ENCODE assay signal across 8 mouse cellular contexts in the genomic region with DNA sequence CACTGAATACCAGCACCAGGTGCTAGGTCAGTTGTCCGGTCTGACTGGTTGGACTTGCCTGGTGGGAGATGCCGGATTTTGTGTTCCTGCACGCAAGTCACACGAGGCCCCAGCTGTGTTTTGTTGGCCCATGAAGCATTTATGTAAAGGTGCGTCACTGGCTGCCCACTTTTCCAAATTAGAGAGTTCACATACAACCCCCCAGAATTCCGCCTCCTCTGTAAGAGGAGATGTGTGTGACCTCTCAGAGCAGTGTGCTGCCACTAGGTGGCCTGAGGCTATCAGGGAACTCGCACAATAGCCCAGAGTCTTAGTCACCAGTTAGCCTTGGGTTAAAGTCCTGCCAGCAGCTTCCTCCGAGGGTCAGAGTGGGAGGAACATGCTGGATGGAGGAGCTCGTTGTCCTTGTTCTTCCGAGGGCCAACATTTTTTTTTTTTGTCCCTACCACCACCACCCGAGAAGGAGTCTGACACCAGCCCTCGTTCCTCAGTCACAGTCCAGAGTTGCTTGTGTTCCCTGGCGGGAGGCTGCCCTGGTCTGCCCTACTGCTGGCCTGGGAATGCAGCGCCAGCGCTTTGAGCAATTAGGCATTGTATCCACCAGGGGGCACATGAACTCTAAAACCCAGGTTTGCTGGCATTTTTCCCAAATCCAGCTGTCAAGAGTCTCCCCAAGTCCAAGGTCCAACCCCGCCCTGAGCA. TPM values are rescaled to one million over a fixed set of nuclear protein-coding genes. Genes with fewer than 3 reads are reported as not detected.
DNase-seq lines count a peak whose midpoint lies in the region; ATAC-seq lines count a peak whose summit lies in the region.

No protein-coding gene starts in this region.

- H3K4me1 ChIP-seq in midbrain, embryonic 10.5 days, result peaks cover 32% of the 10 kb centered on the region
- H3K4me1 ChIP-seq in midbrain, embryonic 15.5 days, result no peaks in the 10 kb centered on the region; the same call in 1 of the 2 replicates
- H3K4me1 ChIP-seq in hindbrain, embryonic 12.5 days, result peaks cover 20% of the 10 kb centered on the region

- WGBS in midbrain, embryonic 10.5 days, result 14% methylated on average over 16 of the region's 16 CpGs
- 14% methylated on average over 16 of the region's 16 CpGs for WGBS in midbrain, embryonic 15.5 days
- 12% methylated on average over 16 of the region's 16 CpGs for WGBS in hindbrain, embryonic 12.5 days

- no peak overlapping the region for H3K4me2 ChIP-seq in midbrain, embryonic 15.5 days
- no peak overlapping the region for H3K4me2 ChIP-seq in hindbrain, embryonic 12.5 days (replicated peaks)

- peak overlapping the region; percentile 55 for H3K27ac ChIP-seq in midbrain, embryonic 10.5 days (replicated peaks)
- H3K27ac ChIP-seq in midbrain, embryonic 15.5 days, result no peak overlapping the region
- no peak overlapping the region; the same call in 1 of the 2 replicates for H3K27ac ChIP-seq in hindbrain, embryonic 12.5 days

- H3K36me3 ChIP-seq in midbrain, embryonic 10.5 days, result no peaks in the 10 kb centered on the region
- H3K36me3 ChIP-seq in midbrain, embryonic 15.5 days (replicated peaks), result no peaks in the 10 kb centered on the region
- H3K36me3 ChIP-seq in hindbrain, embryonic 12.5 days, result no peaks in the 10 kb centered on the region

- H3K27me3 ChIP-seq in midbrain, embryonic 10.5 days (ENCODE audit: low read depth, poor library complexity, severe bottlenecking), result peaks cover 43% of the 10 kb centered on the region
- 0 out of 2 replicates have a peak, but pooled peaks cover under 1% of the 10 kb centered on the region for H3K27me3 ChIP-seq in midbrain, embryonic 15.5 days (replicated peaks)
- peaks cover 19% of the 10 kb centered on the region for H3K27me3 ChIP-seq in hindbrain, embryonic 12.5 days

- no peak for ATAC-seq in midbrain, embryonic 15.5 days (replicated peaks)
- ATAC-seq in hindbrain, embryonic 12.5 days (ENCODE audit: low FRiP score), result peak; percentile 51; the same call in 1 of the 2 replicates
- ATAC-seq in megakaryocyte, adult 5-6 weeks (ENCODE audit: poor library complexity, severe bottlenecking), result peak; percentile 20

- H3K9me3 ChIP-seq in midbrain, embryonic 10.5 days (replicated peaks), result no peaks in the 10 kb centered on the region
- H3K9me3 ChIP-seq in midbrain, embryonic 15.5 days, result no peaks in the 10 kb centered on the region
- H3K9me3 ChIP-seq in hindbrain, embryonic 12.5 days (replicated peaks), result no peaks in the 10 kb centered on the region

- intact Hi-C loops in left cerebral cortex, postnatal 14 days (cut with DNase I), result loop anchor here (10.0 kb wide), 2 partner anchors 84 to 334 kb away; partner anchors contain the start of gene Tldc1

- H3K4me3 ChIP-seq in midbrain, embryonic 10.5 days, result peak overlapping the region; percentile 36
- H3K4me3 ChIP-seq in midbrain, embryonic 15.5 days, result no peak overlapping the region
- no peak overlapping the region for H3K4me3 ChIP-seq in hindbrain, embryonic 12.5 days

- no peak overlapping the region for H3K9ac ChIP-seq in midbrain, embryonic 15.5 days
- H3K9ac ChIP-seq in hindbrain, embryonic 12.5 days, result no peak overlapping the region

- DNase-seq in midbrain, embryonic 10.5 days (ENCODE audit: low spot score), result peak; percentile 88
- peak; percentile 51 for DNase-seq in cerebellum, adult 9-10 months
- DNase-seq in forelimb bud, embryonic 11.5 days (ENCODE audit: low read depth, low spot score), result peak; percentile 89
- peak; percentile 62 to 70 for DNase-seq in left cerebral cortex, postnatal 14 days (ENCODE audit: low spot score in 2 of 2)
- DNase-seq in spleen, adult 12 weeks (ENCODE audit: low spot score), result peak; percentile 38

RNA-seq across cellular contexts. Expression of gene Necab2, which starts 6.1 kb away (rescaled TPM):
- 16.3 and 17.0 TPM in 2 replicates for polyA plus RNA-seq in midbrain, embryonic 10.5 days (2016; fragmentation: Nextera tagmentation; extraction: Ambion mirVana)
- polyA plus RNA-seq in midbrain, embryonic 15.5 days (2015; fragmentation: Nextera tagmentation; extraction: Ambion mirVana), result 53.0 and 60.5 TPM in 2 replicates
- polyA plus RNA-seq in hindbrain, embryonic 12.5 days (2016; fragmentation: Nextera tagmentation; extraction: Ambion mirVana), result 18.3 and 23.7 TPM in 2 replicates
- 10 to 100 TPM; 42.8 to 60.9 TPM for total RNA-seq in left cerebral cortex, postnatal 14 days (2021)
- total RNA-seq in megakaryocyte, adult 5-6 weeks (2015), result not detected in 2 replicates
- total RNA-seq in megakaryocyte, adult 5-6 weeks (2017), result not detected in 2 replicates

RNA-seq across cellular contexts. Expression of gene Osgin1, which starts 6.5 kb away (rescaled TPM):
- 0.21 and 0.23 TPM in 2 replicates for polyA plus RNA-seq in midbrain, embryonic 10.5 days (2016; fragmentation: Nextera tagmentation; extraction: Ambion mirVana)
- 0.28 and 0.34 TPM in 2 replicates for polyA plus RNA-seq in midbrain, embryonic 15.5 days (2015; fragmentation: Nextera tagmentation; extraction: Ambion mirVana)
- polyA plus RNA-seq in hindbrain, embryonic 12.5 days (2016; fragmentation: Nextera tagmentation; extraction: Ambion mirVana), result 0.12 and 0.14 TPM in 2 replicates
- total RNA-seq in left cerebral cortex, postnatal 14 days (2021), result under 1 TPM; 0.40 to 0.53 TPM
- 6.1 and 6.4 TPM in 2 replicates for total RNA-seq in megakaryocyte, adult 5-6 weeks (2015)
- total RNA-seq in megakaryocyte, adult 5-6 weeks (2017), result 2.5 and 5.7 TPM in 2 replicates

RNA-seq across cellular contexts. Expression of gene Mlycd, which starts 45.7 kb away (rescaled TPM):
- polyA plus RNA-seq in midbrain, embryonic 10.5 days (2016; fragmentation: Nextera tagmentation; extraction: Ambion mirVana), result 10.9 and 11.4 TPM in 2 replicates
- polyA plus RNA-seq in midbrain, embryonic 15.5 days (2015; fragmentation: Nextera tagmentation; extraction: Ambion mirVana), result 16.2 and 17.8 TPM in 2 replicates
- polyA plus RNA-seq in hindbrain, embryonic 12.5 days (2016; fragmentation: Nextera tagmentation; extraction: Ambion mirVana), result 15.2 and 16.7 TPM in 2 replicates
- total RNA-seq in left cerebral cortex, postnatal 14 days (2021), result 10 to 100 TPM; 25.7 to 28.0 TPM
- 5.4 and 6.5 TPM in 2 replicates for total RNA-seq in megakaryocyte, adult 5-6 weeks (2015)
- 5.7 and 7.5 TPM in 2 replicates for total RNA-seq in megakaryocyte, adult 5-6 weeks (2017)

Comparison
In these comparisons a context has a peak if more than half of its experiments do, and no peak if none do; other contexts are left out.
1. DNase-seq: peak in every context shown above with its lines; median percentile 89 in forelimb bud, embryonic 11.5 days; 88 in midbrain, embryonic 10.5 days; 66 in left cerebral cortex, postnatal 14 days; 51 in cerebellum, adult 9-10 months; 38 in spleen, adult 12 weeks.